Mouse (Mus musculus) myocyte (in vitro differentiated cells): ENCODE results near the gene Fgf11. TPM values are rescaled to one million over a fixed set of nuclear protein-coding genes. Genes with fewer than 3 reads are reported as not detected.

Source experiments
- H3K27me3 ChIP-seq: one replicate; pipeline ENCODE4 v1.6.1; 2011; ENCODE audit not compliant: control insufficient read depth, insufficient read depth, insufficient read length
- H3K36me3 ChIP-seq: one replicate; pipeline ENCODE4 v1.6.1; 2011; ENCODE audit not compliant: control insufficient read depth, insufficient read depth
- H3K4me2 ChIP-seq: one replicate; pipeline ENCODE4 v1.6.1; 2011; ENCODE audit warnings: low read depth, control low read depth
- H3K4me3 ChIP-seq: one replicate; pipeline ENCODE4 v1.5.1; 2011; ENCODE audit warnings: mild to moderate bottlenecking, control low read depth, moderate library complexity
- H3K79me2 ChIP-seq: one replicate; pipeline ENCODE4 v1.6.1; 2011; ENCODE audit not compliant: control insufficient read depth, insufficient read depth
- H3ac ChIP-seq: one replicate; pipeline ENCODE4 v1.6.1; 2011; ENCODE audit not compliant: control insufficient read depth, insufficient read length
- CEBPB ChIP-seq: IDR thresholded peaks from 2 replicates; pipeline ENCODE4 v1.6.1; 2011; ENCODE audit warnings: mild to moderate bottlenecking, moderate library complexity; ENCODE audit not compliant: poor library complexity, insufficient read depth, severe bottlenecking
- E2F4 ChIP-seq: IDR thresholded peaks from one replicate; pipeline ENCODE4 v1.6.1; 2011; ENCODE audit warnings: mild to moderate bottlenecking, control low read depth, moderate library complexity; ENCODE audit not compliant: insufficient read depth
- MAX ChIP-seq: IDR thresholded peaks from one replicate; pipeline ENCODE4 v1.6.1; 2011; ENCODE audit warnings: low read depth, mild to moderate bottlenecking, control low read depth
- MYOD1 ChIP-seq, 3 experiments: IDR thresholded peaks; one replicate each; pipeline ENCODE4 v1.6.1; 2011; ENCODE audit warnings: control low read depth in 2 of 3, low read depth in 2 of 3, mild to moderate bottlenecking in 2 of 3, moderate library complexity in 1 of 3; ENCODE audit not compliant: insufficient read length in 2 of 3, control insufficient read depth in 1 of 3
- MYOG ChIP-seq, 3 experiments: IDR thresholded peaks; one replicate each; pipeline ENCODE4 v1.6.1; 2011; ENCODE audit warnings: control low read depth in 2 of 3, low read depth in 2 of 3, mild to moderate bottlenecking in 2 of 3; ENCODE audit not compliant: insufficient read length in 2 of 3, control insufficient read depth in 1 of 3, insufficient read depth in 1 of 3
- POLR2A ChIP-seq: IDR thresholded peaks from one replicate; pipeline ENCODE4 v1.6.1; 2011; ENCODE audit warnings: low read depth, mild to moderate bottlenecking, control low read depth, moderate library complexity; ENCODE audit not compliant: insufficient read length
- POLR2AphosphoS2 ChIP-seq: IDR thresholded peaks from one replicate; pipeline ENCODE4 v1.6.1; 2011; ENCODE audit warnings: low read depth, control low read depth; ENCODE audit not compliant: insufficient read length
- REST ChIP-seq: IDR thresholded peaks from one replicate; pipeline ENCODE4 v1.6.1; 2011; ENCODE audit warnings: mild to moderate bottlenecking, control low read depth, moderate library complexity; ENCODE audit not compliant: insufficient read depth, insufficient read length
- SRF ChIP-seq: IDR thresholded peaks from one replicate; pipeline ENCODE4 v1.6.1; 2011; ENCODE audit warnings: low read depth; ENCODE audit not compliant: control insufficient read depth, insufficient read length
- TCF12 ChIP-seq: IDR thresholded peaks from one replicate; pipeline ENCODE4 v1.6.1; 2011; ENCODE audit warnings: mild to moderate bottlenecking, control low read depth; ENCODE audit not compliant: poor library complexity, insufficient read depth, severe bottlenecking
- TCF3 ChIP-seq: IDR thresholded peaks from one replicate; pipeline ENCODE4 v1.6.1; 2011; ENCODE audit warnings: low read depth, control low read depth; ENCODE audit not compliant: insufficient read length
- USF1 ChIP-seq: IDR thresholded peaks from one replicate; pipeline ENCODE4 v1.6.1; 2011; ENCODE audit warnings: low read depth, mild to moderate bottlenecking, control low read depth, moderate library complexity
- polyA plus RNA-seq: library from polyadenylated mRNA; unstranded; fragments of >200 nt; fragmentation: generic; extraction: Trizol; gene quantifications from one replicate; pipeline ENCODE4 v1.2.1, GENCODE M21; 2012; ENCODE audit warnings: missing spikeins

The Fgf11 gene
- polyA plus RNA-seq, 1 experiment: 17.5 TPM

GRCm38 (mm10) chr11:69787306-69787705, 14.4 kb downstream of the Fgf11 start:
- no peak overlapping the region for H3K4me3 ChIP-seq
- H3K27me3 ChIP-seq: no peaks in the 10 kb centered on the region
- no peak overlapping the region for H3ac ChIP-seq
- H3K79me2 ChIP-seq: no peaks in the 10 kb centered on the region
- peaks cover 61% of the 10 kb centered on the region for H3K36me3 ChIP-seq
- H3K4me2 ChIP-seq: no peak overlapping the region
- TF ChIP-seq POLR2AphosphoS2 (no peak), USF1 (no peak), POLR2A (no peak)

GRCm38 (mm10) chr11:69784793-69785272, 16.8 kb downstream of the Fgf11 start:
- Histone ChIP-seq H3K36me3 (peaks cover 43% of the 10 kb centered on the region), H3K27me3 (no peaks in the 10 kb centered on the region), H3ac (no peak overlapping the region), H3K4me2 (no peak overlapping the region), H3K4me3 (no peak overlapping the region), H3K79me2 (no peaks in the 10 kb centered on the region)
- TF ChIP-seq POLR2AphosphoS2 (peak; percentile 54), SRF (no peak)

- Histone ChIP-seq H3K4me3 (no peak overlapping the region), H3K36me3 (peaks cover 36% of the 10 kb centered on the region), H3K27me3 (no peaks in the 10 kb centered on the region), H3K79me2 (no peaks in the 10 kb centered on the region), H3ac (no peak overlapping the region), H3K4me2 (no peak overlapping the region)
- TF ChIP-seq CEBPB: no peak
- no peak for TF ChIP-seq MYOG (IDR thresholded peaks at IDR 0.05; ENCODE audit: control insufficient read depth in 1 of 3, insufficient read depth in 1 of 3, insufficient read length in 2 of 3, low read depth in 2 of 3)
- TF ChIP-seq USF1: no peak
- TF ChIP-seq E2F4: no peak
- TF ChIP-seq TCF3: no peak
- peak; percentile 57 for TF ChIP-seq POLR2AphosphoS2
- TF ChIP-seq POLR2A: no peak
- TF ChIP-seq MAX: no peak
Measured at GRCm38 (mm10) chr11:69781828-69782227, 19.8 kb downstream of the Fgf11 start.

- no peak overlapping the region for H3K4me3 ChIP-seq
- no peak overlapping the region for H3ac ChIP-seq
- H3K79me2 ChIP-seq: no peaks in the 10 kb centered on the region
- H3K36me3 ChIP-seq: peaks cover 19% of the 10 kb centered on the region
- TF ChIP-seq SRF: no peak
- H3K4me2 ChIP-seq: no peak overlapping the region
- H3K27me3 ChIP-seq: no peaks in the 10 kb centered on the region
Measured at GRCm38 (mm10) chr11:69778985-69779384, 22.7 kb downstream of the Fgf11 start.

- Histone ChIP-seq H3K27me3 (no peaks in the 10 kb centered on the region), H3K79me2 (no peaks in the 10 kb centered on the region), H3ac (no peak overlapping the region), H3K4me3 (no peak overlapping the region), H3K36me3 (peaks cover 15% of the 10 kb centered on the region), H3K4me2 (no peak overlapping the region)
- TF ChIP-seq MYOD1 (IDR thresholded peaks at IDR 0.05; ENCODE audit: control insufficient read depth in 1 of 3, insufficient read length in 2 of 3, low read depth in 2 of 3) (peak in 1 of 3 experiments; percentile 42), MYOG (IDR thresholded peaks at IDR 0.05; ENCODE audit: control insufficient read depth in 1 of 3, insufficient read depth in 1 of 3, insufficient read length in 2 of 3, low read depth in 2 of 3) (peak in 1 of 3 experiments; percentile 16), POLR2A (no peak), POLR2AphosphoS2 (peak; percentile 71)
Measured at GRCm38 (mm10) chr11:69778258-69778982, 23.2 kb downstream of the Fgf11 start.

- no peak overlapping the region for H3K4me3 ChIP-seq
- no peaks in the 10 kb centered on the region for H3K27me3 ChIP-seq
- no peak overlapping the region for H3ac ChIP-seq
- no peak overlapping the region for H3K4me2 ChIP-seq
- TF ChIP-seq SRF (no peak), TCF3 (no peak), MYOD1 (IDR thresholded peaks at IDR 0.05; ENCODE audit: control insufficient read depth in 1 of 3, insufficient read length in 2 of 3, low read depth in 2 of 3) (no peak), TCF12 (no peak), CEBPB (no peak), POLR2AphosphoS2 (no peak), REST (no peak), MAX (no peak), MYOG (IDR thresholded peaks at IDR 0.05; ENCODE audit: control insufficient read depth in 1 of 3, insufficient read depth in 1 of 3, insufficient read length in 2 of 3, low read depth in 2 of 3) (no peak), E2F4 (no peak), USF1 (no peak), POLR2A (no peak)
- H3K36me3 ChIP-seq: peaks cover 8% of the 10 kb centered on the region
- H3K79me2 ChIP-seq: no peaks in the 10 kb centered on the region
Measured at GRCm38 (mm10) chr11:69777504-69778257, 24.0 kb downstream of the Fgf11 start.
